Mouse (Mus musculus): Measurements from ENCODE around the gene Smarce1. TPM values are rescaled to one million over a fixed set of nuclear protein-coding genes. Genes with fewer than 3 reads are reported as not detected.

Gene Smarce1
- polyA plus RNA-seq, 1 experiment from 2014 or later: 223 TPM

DNA sequence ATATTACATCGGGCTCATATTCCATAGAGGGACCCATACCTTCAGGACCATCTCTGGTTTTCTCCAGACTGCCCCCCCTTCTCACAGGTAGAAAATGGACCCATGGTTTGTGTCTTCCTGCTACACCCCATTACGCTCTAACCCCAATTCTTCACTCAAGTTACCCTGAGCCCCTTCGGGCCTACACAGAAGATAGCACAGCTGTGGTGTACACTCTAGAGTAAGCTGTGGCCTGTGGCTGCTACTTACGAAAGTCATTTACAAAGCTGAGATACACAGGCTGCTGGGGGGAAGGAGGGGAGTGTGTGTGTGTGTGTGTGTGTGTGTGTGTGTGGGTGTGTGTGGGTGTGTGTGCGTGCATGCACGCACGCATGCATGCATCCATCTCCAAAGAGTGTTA, 64.6 kb downstream of the Smarce1 start:
- no peak overlapping the region for H3K4me2 ChIP-seq (ENCODE audit: low read depth, low read length)
- H3K9ac ChIP-seq (replicated peaks; ENCODE audit: low read length): no peak overlapping the region
- H3K9me3 ChIP-seq (replicated peaks; ENCODE audit: control insufficient read depth, low read length): no peaks in the 10 kb centered on the region
- no peaks in the 10 kb centered on the region for H3K27me3 ChIP-seq (ENCODE audit: control insufficient read depth, insufficient read depth, low read length)
- no peaks in the 10 kb centered on the region for H3K4me1 ChIP-seq (ENCODE audit: control insufficient read depth, insufficient read depth, low read length)
- H3K4me3 ChIP-seq (ENCODE audit: low read depth, low read length): no peak overlapping the region
- no peak for DNase-seq (ENCODE audit: low spot score)
- H3K36me3 ChIP-seq (replicated peaks; ENCODE audit: control insufficient read depth, insufficient read depth, low read depth, low read length): no peaks in the 10 kb centered on the region
- no peak overlapping the region for H3K27ac ChIP-seq (replicated peaks; ENCODE audit: low read depth, low read length)
- no peak for ATAC-seq (replicated peaks; ENCODE audit: insufficient number of reproducible peaks, low FRiP score, low TSS enrichment, low read depth)
- WGBS: 94% methylated on average over 7 of the region's 7 CpGs

DNA sequence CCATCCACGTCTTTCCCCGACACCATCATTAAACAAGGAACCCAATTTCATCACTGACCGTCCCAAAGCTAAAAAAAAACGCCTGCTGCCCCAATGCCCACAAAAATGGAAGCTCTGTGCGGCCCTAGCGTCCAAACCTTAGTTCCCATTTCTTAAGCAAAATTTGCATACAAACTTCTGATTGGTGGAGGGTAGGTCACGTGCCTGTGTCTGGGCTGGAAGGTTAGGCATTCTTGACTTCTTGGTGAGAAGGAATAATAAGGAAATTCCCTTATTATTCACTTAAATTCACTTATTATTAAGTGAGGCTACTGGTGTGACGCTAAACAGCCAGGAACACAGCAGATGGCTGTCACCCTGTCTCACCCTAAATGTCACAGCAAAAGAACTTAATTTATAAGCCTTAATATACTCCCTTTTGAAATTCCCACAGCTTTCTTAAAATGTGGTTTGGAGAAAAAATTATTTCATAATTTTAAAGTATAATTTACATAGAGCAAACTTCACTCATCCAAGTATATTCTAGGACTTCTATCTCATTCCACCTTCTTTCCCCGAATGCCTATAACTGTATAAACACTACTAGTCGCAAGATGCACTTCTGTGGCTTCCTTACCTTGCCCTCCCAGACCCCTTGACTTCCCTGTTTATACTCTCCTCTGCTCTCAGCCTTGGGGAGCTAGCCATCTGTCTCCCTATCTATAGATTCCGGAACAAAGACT, 65.6 kb downstream of the Smarce1 start:
- DNase-seq (ENCODE audit: low spot score): no peak
- no peak overlapping the region for H3K4me3 ChIP-seq (ENCODE audit: low read depth, low read length)
- no peaks in the 10 kb centered on the region for H3K4me1 ChIP-seq (ENCODE audit: control insufficient read depth, insufficient read depth, low read length)
- H3K9me3 ChIP-seq (replicated peaks; ENCODE audit: control insufficient read depth, low read length): no peaks in the 10 kb centered on the region
- 74% methylated on average over 11 of the region's 11 CpGs for WGBS
- ATAC-seq (replicated peaks; ENCODE audit: insufficient number of reproducible peaks, low FRiP score, low TSS enrichment, low read depth): no peak
- H3K4me2 ChIP-seq (ENCODE audit: low read depth, low read length): no peak overlapping the region
- no peak overlapping the region for H3K27ac ChIP-seq (replicated peaks; ENCODE audit: low read depth, low read length)
- no peak overlapping the region for H3K9ac ChIP-seq (replicated peaks; ENCODE audit: low read length)
- H3K36me3 ChIP-seq (replicated peaks; ENCODE audit: control insufficient read depth, insufficient read depth, low read depth, low read length): no peaks in the 10 kb centered on the region
- no peaks in the 10 kb centered on the region for H3K27me3 ChIP-seq (ENCODE audit: control insufficient read depth, insufficient read depth, low read length)

DNA sequence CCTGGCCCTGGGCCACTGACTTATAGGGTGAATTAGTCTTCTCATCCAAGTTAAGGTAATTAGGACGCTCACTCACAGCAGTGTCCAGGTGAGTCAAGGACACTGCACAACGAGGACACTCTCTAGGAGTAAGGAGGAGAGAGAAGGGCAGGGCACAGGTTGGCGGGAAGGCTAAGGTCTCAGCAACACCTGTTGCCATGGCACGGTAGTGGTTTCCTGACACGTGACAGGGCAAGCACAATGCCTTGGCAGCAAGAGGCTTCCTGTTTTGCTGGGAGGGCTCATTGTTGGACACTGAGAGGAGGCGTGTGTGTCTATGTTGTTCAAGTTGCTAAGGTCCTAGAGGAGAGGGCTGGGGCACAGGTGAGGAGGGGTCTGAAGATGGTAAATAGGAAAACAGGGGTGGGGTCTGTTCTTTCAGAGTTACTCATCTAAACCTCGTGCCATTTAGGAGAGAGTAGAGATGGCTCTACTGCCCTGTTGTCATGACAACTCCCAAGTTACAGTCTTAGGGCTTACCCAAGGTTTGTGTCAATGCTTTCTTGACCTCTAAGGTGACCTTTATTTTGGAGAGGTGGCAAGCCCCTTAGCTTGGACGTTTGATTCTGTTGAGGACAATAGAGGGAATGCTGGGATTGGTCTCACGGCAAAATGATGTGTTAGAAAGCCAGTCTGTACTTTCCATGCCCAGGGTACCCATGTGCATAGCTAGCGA, 67.7 kb downstream of the Smarce1 start:
- Histone ChIP-seq H3K27ac (replicated peaks; ENCODE audit: low read depth, low read length) (no peak overlapping the region), H3K9ac (replicated peaks; ENCODE audit: low read length) (no peak overlapping the region), H3K4me2 (ENCODE audit: low read depth, low read length) (no peak overlapping the region), H3K36me3 (replicated peaks; ENCODE audit: control insufficient read depth, insufficient read depth, low read depth, low read length) (no peaks in the 10 kb centered on the region), H3K27me3 (ENCODE audit: control insufficient read depth, insufficient read depth, low read length) (no peaks in the 10 kb centered on the region), H3K4me1 (ENCODE audit: control insufficient read depth, insufficient read depth, low read length) (no peaks in the 10 kb centered on the region), H3K4me3 (ENCODE audit: low read depth, low read length) (no peak overlapping the region), H3K9me3 (replicated peaks; ENCODE audit: control insufficient read depth, low read length) (no peaks in the 10 kb centered on the region)
- DNase-seq (ENCODE audit: low spot score) (no peak), ATAC-seq (replicated peaks; ENCODE audit: insufficient number of reproducible peaks, low FRiP score, low TSS enrichment, low read depth) (no peak)
- WGBS: 81% methylated on average over 10 of the region's 10 CpGs

DNA sequence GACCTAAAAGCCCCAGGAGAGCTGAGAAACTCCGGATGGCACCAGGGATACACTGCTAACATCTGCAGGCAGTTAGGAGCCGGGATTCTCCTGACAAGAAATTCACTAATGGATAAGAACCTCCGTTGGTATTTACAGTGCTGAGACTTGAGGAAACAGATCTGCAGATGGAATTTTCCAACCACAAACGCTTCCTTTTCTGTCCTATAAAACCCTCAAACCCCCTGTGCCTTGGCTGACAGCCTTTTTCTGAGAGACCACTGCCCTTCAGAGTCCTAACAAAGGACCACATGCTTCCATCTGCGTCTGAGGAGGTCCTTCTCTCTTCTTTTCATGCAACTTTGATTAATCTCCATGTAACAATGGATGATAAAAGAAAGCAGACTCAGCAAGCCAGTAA, 69.2 kb downstream of the Smarce1 start:
- Histone ChIP-seq H3K4me1 (ENCODE audit: control insufficient read depth, insufficient read depth, low read length) (no peaks in the 10 kb centered on the region), H3K9ac (replicated peaks; ENCODE audit: low read length) (no peak overlapping the region), H3K4me2 (ENCODE audit: low read depth, low read length) (no peak overlapping the region), H3K27me3 (ENCODE audit: control insufficient read depth, insufficient read depth, low read length) (no peaks in the 10 kb centered on the region), H3K4me3 (ENCODE audit: low read depth, low read length) (no peak overlapping the region), H3K27ac (replicated peaks; ENCODE audit: low read depth, low read length) (no peak overlapping the region), H3K9me3 (replicated peaks; ENCODE audit: control insufficient read depth, low read length) (no peaks in the 10 kb centered on the region), H3K36me3 (replicated peaks; ENCODE audit: control insufficient read depth, insufficient read depth, low read depth, low read length) (no peaks in the 10 kb centered on the region)
- WGBS: 34% methylated on average over 5 of the region's 5 CpGs
- no peak for ATAC-seq (replicated peaks; ENCODE audit: insufficient number of reproducible peaks, low FRiP score, low TSS enrichment, low read depth)
- no peak for DNase-seq (ENCODE audit: low spot score)

DNA sequence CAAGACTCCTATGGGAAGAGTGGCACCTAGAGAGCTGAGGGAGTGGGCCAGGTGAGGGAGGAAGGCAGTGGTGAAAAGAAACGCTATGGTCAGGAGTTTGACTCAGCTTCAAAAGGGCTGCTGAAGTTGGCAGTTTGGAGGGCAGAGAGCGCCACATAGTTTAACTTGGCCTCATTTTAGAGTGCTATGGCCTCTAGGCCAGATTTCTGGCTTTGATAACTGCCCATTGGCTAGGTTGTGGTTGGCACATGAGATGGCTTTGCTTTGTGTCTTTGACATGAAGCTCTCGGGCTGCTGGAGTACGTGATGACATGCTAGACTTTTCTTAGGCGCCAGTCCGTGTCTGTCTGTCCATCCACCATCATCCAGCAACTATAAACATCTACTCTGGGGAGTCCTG, 70.6 kb downstream of the Smarce1 start:
- ATAC-seq (replicated peaks; ENCODE audit: insufficient number of reproducible peaks, low FRiP score, low TSS enrichment, low read depth): no peak
- H3K9me3 ChIP-seq (replicated peaks; ENCODE audit: control insufficient read depth, low read length): no peaks in the 10 kb centered on the region
- no peak overlapping the region for H3K9ac ChIP-seq (replicated peaks; ENCODE audit: low read length)
- H3K4me1 ChIP-seq (ENCODE audit: control insufficient read depth, insufficient read depth, low read length): no peaks in the 10 kb centered on the region
- no peaks in the 10 kb centered on the region for H3K27me3 ChIP-seq (ENCODE audit: control insufficient read depth, insufficient read depth, low read length)
- H3K4me2 ChIP-seq (ENCODE audit: low read depth, low read length): no peak overlapping the region
- DNase-seq (ENCODE audit: low spot score): no peak
- WGBS: 82% methylated on average over 6 of the region's 6 CpGs
- no peak overlapping the region for H3K27ac ChIP-seq (replicated peaks; ENCODE audit: low read depth, low read length)
- no peak overlapping the region for H3K4me3 ChIP-seq (ENCODE audit: low read depth, low read length)
- H3K36me3 ChIP-seq (replicated peaks; ENCODE audit: control insufficient read depth, insufficient read depth, low read depth, low read length): no peaks in the 10 kb centered on the region

Other genes with a start within 250 kb of the Smarce1 start
- 0.25 and 0.43 TPM in 2 replicates for gene Gjd3, start 248.0 kb downstream of the Smarce1 start, polyA plus RNA-seq (2014; fragmentation: Nextera tagmentation; extraction: Ambion mirVana)
- 397 and 439 TPM in 2 replicates for gene Top2a, start 206.8 kb downstream of the Smarce1 start, polyA plus RNA-seq (2014; fragmentation: Nextera tagmentation; extraction: Ambion mirVana)
- 477 and 548 TPM in 2 replicates for gene Igfbp4, start 189.8 kb downstream of the Smarce1 start, polyA plus RNA-seq (2014; fragmentation: Nextera tagmentation; extraction: Ambion mirVana)
- gene Tns4, start 141.7 kb downstream of the Smarce1 start, polyA plus RNA-seq (2014; fragmentation: Nextera tagmentation; extraction: Ambion mirVana): 0.22 and 0.86 TPM in 2 replicates
- gene Ccr7, start 75.9 kb downstream of the Smarce1 start, polyA plus RNA-seq (2014; fragmentation: Nextera tagmentation; extraction: Ambion mirVana): 0.31 and 0.60 TPM in 2 replicates
- gene Krt222, start 13.1 kb upstream of the Smarce1 start, polyA plus RNA-seq (2014; fragmentation: Nextera tagmentation; extraction: Ambion mirVana): 0.18 and 0.49 TPM in 2 replicates
- 0.11 and 0.22 TPM in 2 replicates for gene Krt24, start 54.2 kb upstream of the Smarce1 start, polyA plus RNA-seq (2014; fragmentation: Nextera tagmentation; extraction: Ambion mirVana)
- not detected in 2 replicates for gene Krt25, start 91.9 kb upstream of the Smarce1 start, polyA plus RNA-seq (2014; fragmentation: Nextera tagmentation; extraction: Ambion mirVana)
- 0.08 and 0.14 TPM in 2 replicates for gene Krt26, start 106.9 kb upstream of the Smarce1 start, polyA plus RNA-seq (2014; fragmentation: Nextera tagmentation; extraction: Ambion mirVana)
- 0.13 TPM in 1 of 2 replicates, not detected in the other for gene Krt27, start 120.1 kb upstream of the Smarce1 start, polyA plus RNA-seq (2014; fragmentation: Nextera tagmentation; extraction: Ambion mirVana)
- gene Krt28, start 143.9 kb upstream of the Smarce1 start, polyA plus RNA-seq (2014; fragmentation: Nextera tagmentation; extraction: Ambion mirVana): 0.34 TPM in 1 of 2 replicates, not detected in the other
- gene Krt10, start 158.3 kb upstream of the Smarce1 start, polyA plus RNA-seq (2014; fragmentation: Nextera tagmentation; extraction: Ambion mirVana): 26.7 and 30.1 TPM in 2 replicates
- gene Krt12, start 191.2 kb upstream of the Smarce1 start, polyA plus RNA-seq (2014; fragmentation: Nextera tagmentation; extraction: Ambion mirVana): not detected in 2 replicates
- 0.17 and 0.53 TPM in 2 replicates for gene Krt20, start 207.1 kb upstream of the Smarce1 start, polyA plus RNA-seq (2014; fragmentation: Nextera tagmentation; extraction: Ambion mirVana)